Mouse (Mus musculus) midbrain, embryonic 12.5 days (tissue): Measurements from ENCODE around the gene Ano6. TPM values are rescaled to one million over a fixed set of nuclear protein-coding genes. Genes with fewer than 3 reads are reported as not detected.
A peak's percentile ranks its signal among the peaks of the same experiment; 100 is the strongest.

Source experiments
- ATAC-seq: fragments of 200-750 bp; cut with Nextera tagmentation; 2 replicates; pipeline ENCODE4 v1.8.0; 2017; ENCODE audit warnings: low read depth, moderate TSS enrichment, moderate library complexity; ENCODE audit not compliant: low FRiP score
- H3K27ac ChIP-seq: fragments of 300-500 bp; sonication (generic); replicated peaks from 2 replicates; pipeline ENCODE4 v1.5.1; 2016; ENCODE audit warnings: mild to moderate bottlenecking
- H3K27me3 ChIP-seq: fragments of 300-500 bp; sonication (generic); 2 replicates; pipeline ENCODE4 v1.6.1; 2016; ENCODE audit warnings: mild to moderate bottlenecking
- H3K36me3 ChIP-seq: fragments of 300-500 bp; sonication (generic); 2 replicates; pipeline ENCODE4 v1.6.1; 2016
- H3K4me1 ChIP-seq: fragments of 300-500 bp; sonication (generic); 2 replicates; pipeline ENCODE4 v1.6.1; 2016
- H3K4me2 ChIP-seq: fragments of 300-500 bp; sonication (generic); replicated peaks from 2 replicates; pipeline ENCODE4 v1.6.1; 2016; ENCODE audit warnings: mild to moderate bottlenecking, moderate library complexity
- H3K4me3 ChIP-seq: fragments of 300-500 bp; sonication (generic); 2 replicates; pipeline ENCODE4 v1.5.1; 2016; ENCODE audit warnings: mild to moderate bottlenecking
- H3K9ac ChIP-seq: fragments of 300-500 bp; sonication (generic); replicated peaks from 2 replicates; pipeline ENCODE4 v1.6.1; 2016; ENCODE audit warnings: mild to moderate bottlenecking, moderate library complexity
- H3K9me3 ChIP-seq: fragments of 300-500 bp; sonication (generic); 2 replicates; pipeline ENCODE4 v1.6.1; 2016; ENCODE audit warnings: mild to moderate bottlenecking
- WGBS: fragments of 180-500 bp; shearing (Covaris S2); methylation state at CpG from one replicate; pipeline ENCODE4 v1.1.7; 2016; 5-methylcytosine and 5-hydroxymethylcytosine counted together
- polyA plus RNA-seq: library from polyadenylated mRNA; unstranded; fragments of >200 nt; fragmentation: Nextera tagmentation; extraction: Ambion mirVana; gene quantifications from 2 replicates; pipeline ENCODE4 v1.2.1, GENCODE M21; 2016

The Ano6 gene
- polyA plus RNA-seq, 1 experiment from 2014 or later: 35.8 TPM

- H3K4me2 ChIP-seq: no peak overlapping the region
- H3K9me3 ChIP-seq: no peaks in the 10 kb centered on the region
- ATAC-seq: no peak
- no peak overlapping the region for H3K4me3 ChIP-seq
- 93% methylated on average over 6 of the region's 6 CpGs for WGBS
- peaks cover 6% of the 10 kb centered on the region; the same call in 1 of the 2 replicates for H3K36me3 ChIP-seq
- H3K27me3 ChIP-seq: no peaks in the 10 kb centered on the region
- H3K9ac ChIP-seq: no peak overlapping the region
- H3K4me1 ChIP-seq: peaks cover 22% of the 10 kb centered on the region
- H3K27ac ChIP-seq: no peak overlapping the region
Observed at GRCm38 (mm10) chr15:95802140-95802539, 11.5 kb downstream of the Ano6 start.

DNA sequence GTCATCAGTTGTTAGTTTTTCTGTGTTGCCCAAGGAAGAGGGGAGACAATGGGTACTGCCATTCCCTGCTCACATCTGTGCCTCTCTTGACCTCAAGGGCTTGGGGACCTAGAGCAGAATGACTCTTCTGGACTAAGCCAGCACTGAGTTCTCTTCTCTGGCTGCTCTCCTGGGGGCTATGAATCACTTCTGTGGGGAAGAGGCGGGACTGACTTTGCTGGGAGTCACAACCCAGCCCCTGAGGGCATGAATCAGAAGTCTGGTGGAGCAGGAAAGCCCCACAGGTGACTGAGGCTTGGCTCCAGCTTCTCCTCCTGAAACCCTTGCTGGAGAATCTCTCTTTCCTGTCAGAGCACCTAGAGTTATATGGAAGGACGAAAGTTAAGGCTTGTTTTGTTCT, 12.1 kb downstream of the Ano6 start:
- no peaks in the 10 kb centered on the region for H3K9me3 ChIP-seq
- no peak overlapping the region for H3K4me3 ChIP-seq
- peaks cover 22% of the 10 kb centered on the region for H3K4me1 ChIP-seq
- H3K9ac ChIP-seq: no peak overlapping the region
- no peaks in the 10 kb centered on the region for H3K36me3 ChIP-seq
- H3K27ac ChIP-seq: no peak overlapping the region
- WGBS: 76% methylated on average over 2 of the region's 2 CpGs
- no peak overlapping the region for H3K4me2 ChIP-seq
- H3K27me3 ChIP-seq: no peaks in the 10 kb centered on the region
- ATAC-seq: no peak

- 87% methylated on average over 3 of the region's 3 CpGs for whole genome bisulfite sequencing
- no peak overlapping the region for H3K27ac ChIP-seq
- no peak overlapping the region for H3K4me3 ChIP-seq
- peaks cover 22% of the 10 kb centered on the region for H3K4me1 ChIP-seq
- ATAC-seq: no peak
- H3K9me3 ChIP-seq: no peaks in the 10 kb centered on the region
- no peak overlapping the region for H3K4me2 ChIP-seq
- H3K9ac ChIP-seq: no peak overlapping the region
- H3K36me3 ChIP-seq: no peaks in the 10 kb centered on the region
- no peaks in the 10 kb centered on the region for H3K27me3 ChIP-seq
Observed at GRCm38 (mm10) chr15:95803484-95803883, 12.8 kb downstream of the Ano6 start.

- peak overlapping the region; percentile 25; the same call in 1 of the 2 replicates for H3K27ac ChIP-seq
- 67% methylated on average over 7 of the region's 7 CpGs for WGBS
Observed at GRCm38 (mm10) chr15:95804255-95804654, 13.6 kb downstream of the Ano6 start.

DNA sequence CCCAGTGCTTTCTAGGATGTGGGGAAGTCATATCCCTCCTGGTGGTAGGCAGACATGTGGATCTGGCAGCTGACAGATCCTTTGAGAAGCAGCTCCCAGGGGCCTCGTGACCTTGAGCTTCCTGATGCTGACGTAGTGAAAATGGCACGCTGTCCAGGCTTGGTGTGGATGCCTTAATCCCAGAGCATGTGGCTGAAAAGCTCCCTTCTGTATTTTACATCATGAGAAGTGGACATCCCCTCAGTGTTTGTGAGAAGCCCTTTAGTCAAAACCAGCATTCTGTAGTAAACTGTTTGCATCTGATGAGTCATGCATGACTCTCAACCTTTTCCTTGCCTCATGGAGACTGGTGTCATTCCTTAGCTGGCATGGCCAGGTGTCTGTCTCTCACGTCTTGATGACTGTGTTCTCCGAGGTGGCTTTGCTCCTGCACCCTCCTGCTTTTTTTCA, 14.4 kb downstream of the Ano6 start:
- Histone ChIP-seq H3K4me3 (no peak overlapping the region), H3K4me1 (peaks cover 22% of the 10 kb centered on the region), H3K27me3 (no peaks in the 10 kb centered on the region), H3K4me2 (no peak overlapping the region), H3K9me3 (no peaks in the 10 kb centered on the region), H3K27ac (0 out of 2 replicates have a peak overlapping the region, but pooled peaks have one; percentile 25), H3K36me3 (no peaks in the 10 kb centered on the region), H3K9ac (no peak overlapping the region; the same call in 1 of the 2 replicates)
- ATAC-seq: no peak
- 56% methylated on average over 5 of the region's 5 CpGs for WGBS

More at GRCm38 (mm10) chr15:95804255-95804654, 13.6 kb downstream of the Ano6 start:
- ATAC-seq: no peak
- Histone ChIP-seq H3K27me3 (no peaks in the 10 kb centered on the region), H3K4me1 (peaks cover 22% of the 10 kb centered on the region), H3K9ac (no peak overlapping the region), H3K36me3 (no peaks in the 10 kb centered on the region), H3K4me2 (no peak overlapping the region), H3K9me3 (no peaks in the 10 kb centered on the region), H3K4me3 (no peak overlapping the region)

GRCm38 (mm10) chr15:95807908-95808307, 17.3 kb downstream of the Ano6 start:
- Histone ChIP-seq H3K36me3 (0 out of 2 replicates have a peak, but pooled peaks cover 6% of the 10 kb centered on the region), H3K9me3 (no peaks in the 10 kb centered on the region), H3K9ac (no peak overlapping the region), H3K27me3 (no peaks in the 10 kb centered on the region), H3K4me2 (no peak overlapping the region), H3K27ac (no peak overlapping the region), H3K4me3 (no peak overlapping the region), H3K4me1 (peaks cover 10% of the 10 kb centered on the region)
- WGBS: 79% methylated on average over 3 of the region's 3 CpGs
- ATAC-seq: no peak

- no peak for ATAC-seq
- WGBS: 90% methylated on average over 4 of the region's 4 CpGs
Observed at GRCm38 (mm10) chr15:95810357-95810761, 19.7 kb downstream of the Ano6 start.

DNA sequence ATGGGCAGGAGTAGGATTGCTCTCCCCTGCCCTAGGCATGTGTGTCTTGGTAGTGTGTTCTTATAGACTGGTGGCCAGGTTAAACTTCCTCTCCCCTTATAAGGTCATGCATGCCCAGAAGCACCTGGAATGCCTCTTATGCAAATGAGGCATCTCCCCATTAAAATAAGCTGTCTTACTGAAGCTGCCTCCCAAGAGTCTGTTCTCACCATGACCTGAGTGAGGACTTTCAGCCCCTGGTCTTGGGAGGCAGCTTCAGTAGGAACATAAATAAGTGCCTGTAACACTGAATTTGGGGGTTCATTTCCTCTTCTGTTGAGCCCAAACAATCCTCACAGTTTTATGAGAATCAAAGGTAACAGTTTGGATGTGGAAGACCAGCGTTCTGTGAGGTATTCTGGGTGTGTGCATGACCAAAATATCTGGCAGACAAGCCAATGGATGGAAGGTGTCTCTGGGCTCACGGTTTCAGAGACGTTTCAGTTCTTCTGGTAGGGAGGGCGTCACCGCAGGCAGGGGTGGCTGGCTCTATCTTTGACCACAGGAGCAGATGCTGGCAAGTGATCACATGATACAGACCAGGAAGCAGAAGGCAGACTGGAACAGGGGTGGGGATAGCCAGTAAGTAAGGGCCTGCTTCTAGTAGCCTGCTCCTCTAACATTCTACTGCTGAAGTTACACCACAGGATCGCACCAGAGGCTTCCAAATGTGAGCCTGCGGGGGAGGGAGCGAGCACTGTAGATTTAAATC, 22.4 kb downstream of the Ano6 start:
- Histone ChIP-seq H3K9ac (no peak overlapping the region), H3K36me3 (0 out of 2 replicates have a peak, but pooled peaks cover 7% of the 10 kb centered on the region), H3K4me3 (no peak overlapping the region), H3K9me3 (no peaks in the 10 kb centered on the region), H3K4me1 (0 out of 2 replicates have a peak, but pooled peaks cover 2% of the 10 kb centered on the region), H3K27ac (no peak overlapping the region), H3K4me2 (no peak overlapping the region), H3K27me3 (no peaks in the 10 kb centered on the region)
- 96% methylated on average over 8 of the region's 8 CpGs for WGBS
- no peak for ATAC-seq

More at GRCm38 (mm10) chr15:95810357-95810761, 19.7 kb downstream of the Ano6 start:
- Histone ChIP-seq H3K4me2 (no peak overlapping the region), H3K9me3 (no peaks in the 10 kb centered on the region), H3K4me3 (no peak overlapping the region), H3K27ac (no peak overlapping the region), H3K36me3 (0 out of 2 replicates have a peak, but pooled peaks cover 7% of the 10 kb centered on the region), H3K9ac (no peak overlapping the region), H3K27me3 (no peaks in the 10 kb centered on the region), H3K4me1 (no peaks in the 10 kb centered on the region)

GRCm38 (mm10) chr15:95817501-95817900, 26.9 kb downstream of the Ano6 start:
- Histone ChIP-seq H3K36me3 (0 out of 2 replicates have a peak, but pooled peaks cover 9% of the 10 kb centered on the region), H3K9me3 (no peaks in the 10 kb centered on the region), H3K4me3 (no peak overlapping the region), H3K27ac (no peak overlapping the region), H3K4me2 (no peak overlapping the region), H3K4me1 (0 out of 2 replicates have a peak, but pooled peaks cover 2% of the 10 kb centered on the region), H3K27me3 (no peaks in the 10 kb centered on the region), H3K9ac (no peak overlapping the region)
- ATAC-seq: no peak
- 74% methylated on average over 3 of the region's 3 CpGs for WGBS

GRCm38 (mm10) chr15:95819249-95820035, 28.8 kb downstream of the Ano6 start:
- no peak for ATAC-seq
- no peak overlapping the region for H3K9ac ChIP-seq
- H3K4me1 ChIP-seq: 0 out of 2 replicates have a peak, but pooled peaks cover 2% of the 10 kb centered on the region
- no peaks in the 10 kb centered on the region for H3K9me3 ChIP-seq
- H3K36me3 ChIP-seq: 0 out of 2 replicates have a peak, but pooled peaks cover 5% of the 10 kb centered on the region
- H3K4me3 ChIP-seq: no peak overlapping the region
- 76% methylated on average over 9 of the region's 9 CpGs for WGBS
- H3K27me3 ChIP-seq: no peaks in the 10 kb centered on the region
- H3K4me2 ChIP-seq: no peak overlapping the region
- H3K27ac ChIP-seq: no peak overlapping the region

GRCm38 (mm10) chr15:95820142-95820541, 29.5 kb downstream of the Ano6 start:
- Histone ChIP-seq H3K36me3 (0 out of 2 replicates have a peak, but pooled peaks cover 5% of the 10 kb centered on the region), H3K9me3 (no peaks in the 10 kb centered on the region), H3K4me1 (0 out of 2 replicates have a peak, but pooled peaks cover 2% of the 10 kb centered on the region), H3K27me3 (no peaks in the 10 kb centered on the region), H3K4me2 (no peak overlapping the region), H3K27ac (no peak overlapping the region), H3K4me3 (no peak overlapping the region), H3K9ac (no peak overlapping the region)
- WGBS: 94% methylated on average over 12 of the region's 12 CpGs
- no peak for ATAC-seq

- 90% methylated on average over 9 of the region's 9 CpGs for WGBS
- ATAC-seq: no peak
- no peak overlapping the region for H3K4me2 ChIP-seq
- 0 out of 2 replicates have a peak, but pooled peaks cover 2% of the 10 kb centered on the region for H3K4me1 ChIP-seq
- H3K9ac ChIP-seq: no peak overlapping the region
- no peak overlapping the region for H3K27ac ChIP-seq
- H3K27me3 ChIP-seq: no peaks in the 10 kb centered on the region
- no peaks in the 10 kb centered on the region for H3K9me3 ChIP-seq
- 0 out of 2 replicates have a peak, but pooled peaks cover 5% of the 10 kb centered on the region for H3K36me3 ChIP-seq
- H3K4me3 ChIP-seq: no peak overlapping the region
Observed at GRCm38 (mm10) chr15:95820678-95821077, 30.0 kb downstream of the Ano6 start.
